Mouse (Mus musculus): ENCODE measurements at regions not wholly inside any gene's neighbourhood (a gene's known extent, or its start where the extent isn't known, plus 50 kb on each side); places are given as distances from the start of the nearest gene placed in this dataset.

DNA sequence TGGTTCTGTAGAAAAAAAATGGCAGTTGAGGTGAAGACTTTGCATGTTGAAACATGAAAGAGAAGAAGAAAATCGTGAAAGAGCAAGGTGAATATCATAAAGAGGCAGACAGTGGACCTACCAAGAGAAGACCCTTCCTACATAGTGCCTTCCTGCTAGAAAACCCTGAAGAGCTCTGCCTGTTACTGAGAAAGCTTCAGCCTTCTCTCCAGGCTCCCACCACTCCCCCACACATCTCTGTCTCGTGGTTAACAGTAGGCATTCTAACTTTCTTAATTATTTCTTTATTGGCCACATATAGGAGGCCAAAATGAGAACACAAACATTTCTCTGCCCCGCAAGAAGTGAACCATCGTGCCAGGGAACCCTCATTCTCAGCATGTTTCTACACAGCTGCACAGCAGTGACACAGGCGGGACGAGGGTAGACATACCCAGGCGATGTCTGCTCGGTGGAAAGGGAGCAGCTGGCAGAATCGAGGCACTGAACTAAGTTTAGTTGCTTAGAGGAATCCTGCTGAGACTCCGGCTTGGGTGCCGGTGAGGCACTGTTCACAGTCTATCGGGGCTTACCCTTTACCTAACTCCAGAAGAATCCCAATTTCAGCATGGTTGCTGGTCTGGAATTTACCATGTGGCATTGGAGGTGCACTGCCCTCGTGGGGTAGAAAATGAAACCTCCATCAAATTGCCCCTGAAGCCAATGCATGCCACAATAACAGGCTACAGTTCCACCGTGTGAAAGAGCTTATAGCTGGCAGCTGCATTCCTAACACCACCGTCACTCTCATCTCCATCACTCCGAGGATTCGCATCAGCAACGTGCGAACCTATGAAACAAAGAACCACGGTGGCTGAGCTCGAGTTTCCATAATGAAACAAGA is 260.4 kb upstream of the Tsc22d2 start:
- no peak for DNase-seq

DNA sequence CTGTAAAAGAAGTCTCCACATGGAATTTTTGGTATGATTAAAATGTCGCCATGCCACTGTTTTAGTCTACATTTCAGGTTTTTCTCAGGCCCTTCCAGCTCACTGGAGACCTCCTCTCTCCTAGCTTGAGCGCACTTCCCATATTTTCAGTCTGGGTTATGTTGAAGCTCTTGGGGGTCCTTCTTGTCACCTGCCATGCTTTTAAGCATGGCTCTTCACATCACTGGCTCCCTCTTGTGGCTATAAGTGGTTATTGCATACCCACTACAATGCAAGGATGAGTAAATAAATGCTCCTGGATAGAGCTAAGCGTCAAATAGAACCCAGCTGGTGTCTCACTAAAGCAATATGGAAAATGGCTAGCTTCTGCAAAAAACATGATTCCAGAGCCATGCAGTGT is 255.1 kb upstream of the Tsc22d2 start:
- peak; percentile 49 for DNase-seq

DNA sequence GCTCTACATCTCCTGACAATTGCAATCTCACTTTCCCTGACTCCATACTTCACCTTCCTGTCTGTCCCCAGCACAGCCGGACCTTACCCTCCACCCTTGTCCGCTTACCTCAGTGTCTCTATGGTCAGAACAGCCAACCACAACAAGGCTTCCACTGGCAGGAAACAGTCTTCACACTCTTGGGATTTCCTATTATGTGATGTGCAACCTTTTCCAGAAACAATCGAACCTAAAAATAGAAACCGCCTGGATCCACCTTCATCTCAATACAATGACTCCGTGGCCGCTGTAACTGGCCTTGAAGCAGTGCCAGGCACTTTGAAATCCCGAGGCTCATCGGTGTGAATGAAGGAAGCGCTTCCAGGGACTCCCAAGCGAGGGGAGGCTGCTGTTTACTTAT is 252.3 kb upstream of the Tsc22d2 start:
- DNase-seq = peak; percentile 43

DNA sequence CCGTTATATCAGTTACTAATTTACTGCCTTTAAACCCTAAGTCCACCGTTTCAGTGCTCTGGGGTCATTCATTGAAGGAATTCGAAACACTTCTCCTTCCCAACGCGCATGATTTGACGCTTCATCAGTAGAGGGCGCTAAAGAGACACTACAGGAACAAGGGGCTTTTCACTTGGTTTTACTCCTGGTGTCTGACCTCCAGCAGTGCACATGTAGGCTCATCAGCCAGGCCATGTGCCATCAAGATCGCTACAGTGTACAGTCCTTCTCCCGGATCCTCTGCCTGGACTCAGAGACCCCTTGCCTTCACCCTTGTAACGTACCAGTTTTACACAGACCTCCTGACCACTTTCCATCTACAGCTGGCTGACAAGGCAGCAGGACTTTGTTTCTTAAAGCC is 250.7 kb upstream of the Tsc22d2 start:
- peak; percentile 86 for DNase-seq

DNA sequence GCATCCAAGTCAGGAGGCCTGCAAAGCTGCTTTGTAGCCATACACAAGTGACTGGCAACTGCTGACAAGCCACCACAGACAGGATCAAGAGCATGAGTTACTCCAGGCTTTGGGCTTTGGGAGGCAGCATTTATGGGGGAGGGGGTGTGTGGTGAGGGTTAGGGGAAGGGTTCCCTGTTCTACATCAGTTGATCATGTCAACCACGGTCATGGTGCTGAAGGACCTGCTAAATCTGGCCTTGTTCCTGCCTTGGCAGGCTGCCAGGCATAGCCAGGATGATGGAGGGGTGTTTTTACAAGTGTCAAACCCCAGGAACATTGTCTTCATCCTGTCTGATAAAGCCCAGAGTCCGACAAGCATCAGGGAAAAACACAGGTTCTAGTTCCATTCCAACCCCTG is 247.9 kb upstream of the Tsc22d2 start:
- no peak for DNase-seq

DNA sequence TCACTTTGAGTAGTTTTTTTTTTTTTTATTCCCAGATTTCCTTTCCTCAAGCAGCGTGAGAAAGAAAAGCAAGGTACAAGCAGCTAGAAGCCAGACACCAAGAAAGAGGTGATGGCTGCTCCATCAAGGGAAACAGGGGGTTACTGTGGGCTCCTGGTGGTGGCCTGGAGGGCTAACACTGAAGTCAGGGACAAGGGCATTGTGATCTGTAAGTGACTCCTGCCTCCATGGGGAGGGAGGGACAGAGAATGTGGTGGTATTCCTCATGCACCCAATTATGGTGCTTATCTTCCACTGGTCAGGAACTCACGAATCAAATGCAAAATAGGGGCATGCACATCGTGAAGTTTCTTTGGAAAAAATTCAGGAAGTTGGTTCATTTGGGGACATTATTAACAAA is 247.4 kb upstream of the Tsc22d2 start:
- DNase-seq = no peak

DNA sequence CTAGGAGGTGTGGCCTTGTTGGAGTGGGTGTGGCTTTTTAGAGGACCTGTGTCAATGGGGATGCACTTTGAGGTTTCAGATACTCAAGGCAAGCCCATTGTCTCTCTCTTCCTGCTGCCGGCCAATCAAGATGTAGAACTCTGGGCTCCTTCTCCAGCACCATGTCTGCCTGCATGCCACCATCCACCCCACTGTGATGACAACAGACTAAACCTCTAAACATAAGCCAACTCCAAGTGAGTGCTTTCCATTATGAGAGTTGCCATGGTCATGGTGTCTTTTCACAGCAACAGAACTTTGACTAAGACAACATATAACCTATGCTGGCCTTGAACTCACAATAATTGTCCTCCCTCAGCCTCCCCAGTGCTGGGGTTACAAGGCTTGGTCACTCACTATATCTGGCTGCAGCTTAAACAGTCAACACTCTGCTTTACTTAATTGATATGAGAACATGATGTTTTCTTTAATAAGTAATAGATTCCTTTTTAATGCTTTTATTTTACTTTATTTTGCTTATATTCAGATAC is 246.7 kb upstream of the Tsc22d2 start:
- DNase-seq = no peak

DNA sequence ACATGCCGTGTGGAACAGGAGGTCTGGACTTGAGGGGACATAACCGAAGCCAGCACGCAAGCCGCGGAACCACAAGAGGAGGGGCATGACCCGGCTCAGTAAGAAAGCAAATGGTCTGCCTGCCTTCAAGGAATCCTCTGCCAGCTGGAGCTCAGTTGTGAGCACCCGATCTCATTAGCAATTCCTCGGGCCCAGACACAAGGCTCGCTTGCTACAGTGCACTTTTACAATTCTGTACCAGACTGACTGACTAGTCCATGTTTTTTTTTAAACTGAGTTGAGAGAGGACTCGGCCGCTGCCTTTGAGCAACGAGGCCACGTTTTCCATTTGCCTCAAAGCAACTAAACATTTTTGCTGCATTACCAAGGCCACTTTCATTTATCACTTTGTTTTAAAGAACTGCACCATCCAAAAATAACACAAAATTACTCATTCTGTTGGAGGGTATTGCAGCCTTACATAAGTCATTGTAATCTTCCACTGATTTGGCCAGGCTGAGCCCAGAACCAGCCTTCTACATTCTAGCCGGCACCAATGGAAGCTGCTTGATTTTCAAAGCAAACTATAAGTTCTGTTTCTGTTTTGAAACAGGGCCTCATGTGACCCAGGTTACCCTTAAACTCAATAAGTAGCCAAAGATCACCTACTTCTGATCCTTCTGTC is 245.9 kb upstream of the Tsc22d2 start:
- peak; percentile 39 for DNase-seq

DNA sequence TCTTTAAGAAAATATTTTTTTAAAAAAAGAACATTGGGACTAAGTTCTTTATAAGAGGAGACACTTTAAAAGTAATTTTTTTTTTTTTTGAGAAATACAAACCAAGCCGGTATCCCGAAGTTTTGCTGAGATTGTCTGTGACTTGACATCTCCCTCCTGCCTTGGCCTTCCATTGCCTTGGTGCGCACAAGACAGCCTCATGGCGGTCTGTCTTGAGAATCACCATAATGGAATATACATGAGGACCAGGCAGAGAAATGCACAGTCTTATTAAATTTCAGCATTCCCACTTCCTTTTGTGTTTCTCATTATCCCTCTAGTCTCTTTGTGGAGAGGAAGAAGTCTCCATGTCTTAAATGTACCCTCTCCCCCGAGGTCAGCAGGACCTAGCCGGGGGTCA is 244.7 kb upstream of the Tsc22d2 start:
- DNase-seq = no peak

DNA sequence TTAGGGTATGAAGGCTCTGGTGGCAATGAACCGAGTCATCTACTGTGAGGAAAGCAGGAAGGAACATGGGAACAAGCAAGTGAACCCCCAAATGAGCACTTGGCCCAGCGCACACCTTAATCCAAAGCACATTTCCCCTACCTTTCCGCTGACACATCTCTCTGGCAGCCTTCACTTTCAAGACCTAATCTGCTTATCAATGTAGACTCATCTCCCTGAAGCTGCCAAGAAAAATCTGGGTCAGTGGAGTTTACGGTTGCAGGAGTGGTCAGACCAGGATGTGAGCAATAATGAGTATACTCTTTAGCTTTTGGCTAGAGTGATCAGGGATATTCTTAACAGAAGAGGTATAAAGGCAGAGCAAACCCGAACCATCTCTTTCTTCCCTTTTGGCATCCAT is 242.4 kb upstream of the Tsc22d2 start:
- DNase-seq = no peak

DNA sequence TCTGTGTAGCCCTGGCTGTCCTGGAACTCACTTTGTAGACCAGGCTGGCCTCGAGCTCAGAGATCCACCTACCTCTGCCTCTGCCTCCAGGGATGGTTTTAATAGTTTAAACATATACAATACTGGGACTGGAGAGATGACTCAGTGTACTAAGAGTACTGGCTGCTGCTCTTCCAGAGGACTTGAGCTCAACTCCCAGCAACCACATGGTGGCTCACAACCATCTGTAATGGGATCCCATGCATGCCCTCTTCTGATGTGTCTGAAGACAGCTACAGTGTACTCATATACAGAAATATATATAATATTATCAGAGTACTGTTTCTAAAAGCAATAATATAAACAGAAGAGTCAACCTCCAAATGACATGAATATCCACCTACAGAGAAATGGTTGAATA is 240.7 kb upstream of the Tsc22d2 start:
- DNase-seq = no peak

DNA sequence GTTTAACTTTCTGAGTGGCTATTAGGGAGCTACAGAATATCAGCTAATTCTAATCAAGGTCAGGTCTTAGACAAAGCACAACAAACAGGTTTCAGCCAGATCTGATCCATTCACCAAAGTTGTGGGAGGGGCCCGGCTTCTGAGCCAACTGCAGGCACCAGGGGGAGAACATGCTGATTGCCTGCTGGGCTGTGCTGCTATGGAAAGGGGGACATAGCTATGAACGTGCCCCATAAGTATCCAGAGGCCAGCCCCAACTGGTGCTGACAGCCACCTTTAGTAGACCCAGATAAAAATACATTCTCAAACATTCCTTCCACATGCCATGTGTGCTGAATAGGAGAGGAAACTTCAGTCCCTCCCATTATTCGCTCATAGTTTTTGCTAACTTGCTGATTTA is 232.8 kb upstream of the Tsc22d2 start:
- no peak for DNase-seq

DNA sequence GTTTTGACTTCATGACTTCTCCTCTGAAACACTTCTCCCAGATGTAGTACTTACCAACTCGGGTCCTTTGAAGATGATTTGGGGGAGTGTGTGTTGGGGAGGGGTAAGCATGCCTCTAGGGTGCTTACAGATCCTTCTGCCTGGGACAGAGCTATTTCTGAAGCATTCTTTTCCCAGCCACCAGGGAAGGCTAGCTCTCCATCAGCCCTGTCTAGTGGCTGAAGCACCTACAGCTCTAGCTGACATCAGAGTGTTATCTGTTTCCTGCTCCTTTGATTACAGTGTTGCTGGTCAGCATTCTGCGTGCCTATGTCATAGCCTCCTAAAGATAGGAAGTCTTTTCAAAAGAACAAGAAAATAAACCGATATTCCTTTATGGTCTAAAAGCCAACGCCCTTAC is 232.2 kb upstream of the Tsc22d2 start:
- DNase-seq = no peak

DNA sequence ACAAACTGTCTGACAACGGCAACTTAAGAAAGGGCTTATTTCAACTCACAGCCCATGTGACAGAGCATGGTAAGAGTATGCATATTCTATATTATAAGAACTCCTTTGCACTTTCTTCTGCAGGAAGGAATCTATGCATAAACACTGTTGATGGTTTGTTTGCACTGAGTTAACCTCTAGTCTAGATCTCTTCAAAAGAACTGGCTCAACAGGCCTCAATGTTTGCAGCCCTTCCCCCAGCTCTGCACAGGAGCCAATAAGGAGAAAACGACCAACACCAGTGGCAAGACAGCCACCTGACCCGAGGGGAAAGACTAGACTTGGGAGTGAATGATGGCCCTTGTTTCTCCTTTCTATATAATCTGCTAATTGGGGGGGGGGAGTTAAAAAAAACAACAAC is 231.2 kb upstream of the Tsc22d2 start:
- DNase-seq = no peak

DNA sequence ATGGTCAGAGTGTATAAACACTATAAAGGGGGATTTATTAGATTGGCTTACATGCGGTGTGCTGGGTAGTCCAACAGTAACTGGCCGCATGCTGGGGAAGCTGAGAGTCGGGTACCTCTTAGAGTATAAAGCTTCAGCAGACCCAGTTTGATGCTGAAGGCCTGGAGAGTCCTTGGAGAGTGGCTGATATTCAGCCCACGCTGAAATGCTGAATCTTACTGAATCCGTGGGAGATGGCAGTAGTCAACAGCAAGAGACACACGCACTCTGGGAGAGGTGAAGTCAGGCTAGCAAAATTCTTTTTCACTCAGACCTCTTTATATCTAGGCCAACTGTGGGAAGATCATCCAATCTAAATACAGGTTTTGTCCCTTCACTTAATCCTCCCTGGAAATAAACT is 214.1 kb upstream of the Tsc22d2 start:
- no peak for DNase-seq

DNA sequence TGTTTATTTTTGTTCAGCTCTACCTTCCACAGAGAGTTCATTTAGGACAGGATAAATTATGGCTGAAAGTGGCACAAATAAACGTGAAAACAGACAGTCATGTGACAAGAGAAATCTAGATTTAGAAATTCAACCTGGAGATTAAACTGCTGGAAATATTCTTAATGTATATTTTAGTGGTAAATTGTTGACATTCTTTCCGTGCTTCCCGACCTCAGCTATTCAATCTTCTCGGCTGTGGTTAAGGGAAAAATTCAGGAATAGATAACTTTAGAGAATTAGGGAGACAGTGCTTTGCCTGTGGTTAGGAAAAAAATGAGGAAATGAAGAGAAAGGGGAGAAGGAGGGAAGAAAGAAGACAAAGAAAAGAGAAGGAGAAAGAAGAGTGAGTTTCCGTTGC is 211.7 kb upstream of the Tsc22d2 start:
- DNase-seq = no peak

DNA sequence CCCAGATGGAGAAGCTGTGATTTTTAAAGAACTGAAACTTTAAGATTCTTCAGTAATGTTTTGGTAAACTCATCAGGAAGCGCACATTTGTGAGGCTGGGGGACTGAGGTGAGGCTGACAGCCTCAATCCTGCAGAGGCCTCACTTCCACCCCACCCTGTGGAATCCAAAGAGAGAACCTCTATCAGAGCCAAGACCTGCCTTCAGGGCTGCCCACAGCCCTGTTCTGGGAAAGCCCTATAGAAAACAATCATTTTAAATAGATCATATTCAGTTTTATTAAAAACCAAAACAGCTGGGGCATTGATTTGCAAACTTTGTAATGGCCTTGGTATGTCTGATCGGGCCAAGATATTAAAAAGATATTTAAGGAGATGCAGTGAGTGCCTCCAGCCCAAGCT is 210.7 kb upstream of the Tsc22d2 start:
- no peak for DNase-seq

DNA sequence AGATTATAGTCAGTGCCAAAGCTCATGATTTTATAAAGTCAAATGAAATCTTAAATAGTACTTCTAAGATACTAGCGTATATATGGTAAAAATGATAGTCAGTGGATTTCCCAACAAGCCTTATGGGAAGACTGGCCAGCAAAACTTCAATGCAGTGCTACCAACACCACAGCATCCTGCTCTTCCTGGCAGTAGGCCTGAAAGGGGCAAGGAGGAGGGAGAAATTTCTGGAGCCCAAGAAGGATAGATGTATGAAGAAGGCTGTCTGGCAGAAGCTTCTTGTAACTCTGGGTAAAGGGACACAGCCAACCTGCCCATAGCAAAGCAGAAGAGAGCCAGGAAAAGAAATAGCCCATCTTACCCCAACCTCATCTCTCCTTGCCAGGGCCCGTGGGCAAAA is 209.0 kb upstream of the Tsc22d2 start:
- DNase-seq = no peak

DNA sequence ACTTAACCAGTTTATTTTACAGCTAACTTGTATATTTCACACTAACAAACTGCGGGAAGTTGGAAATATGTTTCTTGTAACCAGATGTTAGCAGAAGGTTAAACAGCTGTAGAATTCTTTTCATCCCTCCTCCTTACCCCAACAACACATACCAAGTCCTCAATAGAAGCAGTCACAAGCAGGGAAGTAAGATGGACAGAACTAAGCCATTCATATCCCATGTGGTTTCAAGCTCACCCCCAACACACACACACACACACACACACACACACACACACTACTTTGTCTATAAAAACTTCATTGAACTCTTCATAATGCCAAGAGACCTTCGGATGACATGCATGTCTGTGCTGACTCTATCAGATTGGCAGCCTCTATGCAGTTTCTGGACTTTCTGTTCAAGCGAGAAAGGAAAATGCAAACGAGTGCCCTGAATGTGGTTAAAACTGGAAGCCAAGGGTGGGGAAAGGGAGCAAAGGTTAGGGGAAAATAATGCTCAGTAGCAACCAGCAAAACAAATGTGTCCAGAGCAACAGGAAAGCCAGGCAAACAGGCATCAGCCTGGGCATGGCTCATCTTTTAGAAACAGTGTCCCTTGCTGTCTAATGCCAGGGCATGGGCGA is 207.6 kb upstream of the Tsc22d2 start:
- peak; percentile 13 for DNase-seq

DNA sequence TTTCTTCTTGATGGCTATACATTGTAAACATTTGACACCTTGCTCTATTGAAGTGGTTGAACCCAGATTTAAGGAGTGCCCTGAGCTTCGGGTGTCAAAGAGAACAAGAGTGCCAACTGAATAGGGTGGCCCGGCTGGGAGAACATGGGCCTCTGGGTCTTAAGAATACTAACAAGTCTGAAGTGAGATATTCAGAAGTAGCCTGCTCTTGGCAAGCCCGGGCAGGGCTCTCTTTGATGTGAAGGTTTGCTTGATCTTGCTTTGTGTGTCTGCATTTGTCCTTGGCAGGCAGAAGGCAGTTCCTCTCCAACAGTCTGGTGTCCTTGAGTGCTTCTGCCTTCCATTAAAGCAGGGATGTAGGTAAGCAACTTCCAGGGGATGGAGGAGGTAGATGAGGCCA is 203.5 kb upstream of the Tsc22d2 start:
- DNase-seq = no peak

DNA sequence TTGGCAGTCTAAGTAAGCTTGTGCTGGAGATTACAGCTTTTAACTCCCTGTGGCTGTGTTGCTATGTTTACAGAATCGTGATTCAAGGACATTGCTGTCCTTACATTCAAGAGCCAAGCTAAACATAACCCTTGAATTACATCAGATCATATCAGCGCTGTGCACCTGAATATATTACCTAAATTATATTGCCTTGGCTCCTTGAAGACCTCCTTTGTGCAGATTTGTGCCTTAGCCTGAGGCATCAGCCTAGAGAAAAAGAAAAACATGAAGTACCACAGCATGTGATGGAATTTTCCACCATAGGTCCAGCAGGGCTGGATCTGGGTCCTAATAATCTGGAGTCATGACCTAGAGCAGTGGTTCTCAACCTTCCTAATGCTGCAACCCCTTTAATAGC is 189.8 kb upstream of the Tsc22d2 start:
- DNase-seq = no peak

DNA sequence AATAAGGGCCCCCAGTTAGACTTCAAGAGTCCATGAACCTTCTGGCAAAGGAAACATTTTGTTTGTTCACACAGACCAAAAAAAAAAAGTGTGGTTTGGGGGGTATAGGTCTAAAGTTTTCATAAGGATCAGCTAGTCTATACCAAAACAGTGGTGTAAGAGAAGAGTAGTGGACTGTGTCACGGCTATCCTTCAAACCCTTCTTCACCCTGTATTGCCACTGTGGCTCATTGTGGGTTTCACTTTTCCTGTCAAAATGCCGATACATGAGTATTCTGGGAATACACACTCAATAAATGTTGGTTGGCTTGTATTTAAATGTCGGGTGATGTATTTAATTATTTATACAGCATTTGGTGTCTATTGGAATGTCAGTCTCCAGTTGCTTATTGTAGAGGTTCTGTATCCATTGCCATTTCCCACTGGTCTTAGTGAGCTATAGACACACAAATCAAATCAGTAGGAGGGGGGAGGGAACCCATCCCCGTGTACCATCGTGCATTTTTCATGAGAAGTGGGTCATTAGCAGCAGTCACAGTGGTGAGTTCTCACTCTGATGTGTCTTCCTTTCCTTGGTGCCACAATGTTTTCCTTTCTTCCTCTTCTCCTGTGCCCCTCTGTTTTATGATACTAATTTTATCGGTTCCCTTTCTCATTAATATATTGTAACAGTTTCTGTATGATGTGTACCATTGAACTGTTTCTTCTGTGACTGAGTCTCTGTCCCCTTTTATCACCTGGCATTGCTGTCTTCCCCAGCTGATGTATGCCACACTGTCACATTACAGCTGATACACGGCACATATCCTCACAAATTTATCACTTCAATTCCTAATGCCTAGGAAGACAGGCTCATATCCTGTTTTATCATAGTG is 187.8 kb upstream of the Tsc22d2 start:
- DNase-seq = no peak

DNA sequence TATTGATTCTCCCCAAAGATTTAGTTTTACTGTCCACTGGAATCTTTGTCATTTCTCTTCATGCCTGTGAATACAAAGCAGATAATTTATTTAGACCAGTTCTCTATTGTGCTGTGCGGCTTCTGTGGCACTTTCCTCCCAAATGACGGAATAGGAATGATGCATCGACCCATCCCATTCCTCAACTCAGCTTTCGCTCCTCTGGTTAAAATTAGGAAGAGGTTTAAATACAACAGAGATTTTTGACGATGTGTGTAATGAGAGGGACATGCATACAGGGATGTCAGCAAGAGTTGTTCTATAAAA is 187.2 kb upstream of the Tsc22d2 start:
- DNase-seq = no peak
